Mouse (Mus musculus): ENCODE results near the gene Acvr2b.
A peak's percentile ranks its signal among the peaks of the same experiment; 100 is the strongest.

Acvr2b gene

DNA sequence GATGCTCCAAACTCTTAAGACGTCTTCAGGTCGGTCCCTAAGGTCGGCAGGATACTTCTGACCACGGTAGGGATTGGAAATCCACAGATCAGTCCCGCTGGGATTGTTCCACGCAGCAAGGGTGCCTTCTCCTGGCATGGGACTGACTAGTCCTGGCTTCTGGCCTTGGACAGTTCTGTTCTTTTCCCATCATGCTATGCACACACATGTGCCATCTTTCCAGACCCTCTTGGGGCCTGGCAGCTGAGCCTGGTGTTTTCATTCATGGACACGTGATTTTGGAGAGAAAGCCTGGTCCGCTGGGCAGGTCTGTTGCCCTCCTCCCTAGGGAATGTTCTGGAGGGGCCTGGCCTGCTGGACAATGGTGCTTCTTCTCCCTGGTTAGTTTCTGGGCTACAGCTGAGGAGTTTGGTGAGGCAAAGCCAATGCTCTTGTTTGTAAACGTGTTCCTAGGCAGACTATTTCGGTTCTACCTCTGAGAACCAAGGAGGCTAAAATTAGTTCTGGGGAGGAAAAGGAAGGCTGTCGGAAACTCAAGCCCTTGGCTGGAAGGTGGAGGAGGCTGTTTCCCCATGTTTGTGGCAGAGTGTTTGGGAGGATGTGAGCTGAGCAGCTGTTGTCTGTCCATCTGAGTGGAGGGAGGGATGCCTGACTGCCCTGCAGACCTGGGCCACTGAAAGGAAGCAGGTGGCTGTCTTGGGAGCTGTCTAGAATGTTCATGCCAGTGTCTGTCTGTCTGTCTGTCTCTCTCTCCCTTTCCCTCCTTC lies 7.2 kb downstream of the Acvr2b start:
- no peak for DNase-seq

GRCm38 (mm10) chr9:119409864-119410263 lies 7.9 kb downstream of the Acvr2b start:
- no peak for DNase-seq

- DNase-seq: no peak
These were observed 16.1 kb downstream of the Acvr2b start for GRCm38 (mm10) chr9:119418025-119418424.

DNA sequence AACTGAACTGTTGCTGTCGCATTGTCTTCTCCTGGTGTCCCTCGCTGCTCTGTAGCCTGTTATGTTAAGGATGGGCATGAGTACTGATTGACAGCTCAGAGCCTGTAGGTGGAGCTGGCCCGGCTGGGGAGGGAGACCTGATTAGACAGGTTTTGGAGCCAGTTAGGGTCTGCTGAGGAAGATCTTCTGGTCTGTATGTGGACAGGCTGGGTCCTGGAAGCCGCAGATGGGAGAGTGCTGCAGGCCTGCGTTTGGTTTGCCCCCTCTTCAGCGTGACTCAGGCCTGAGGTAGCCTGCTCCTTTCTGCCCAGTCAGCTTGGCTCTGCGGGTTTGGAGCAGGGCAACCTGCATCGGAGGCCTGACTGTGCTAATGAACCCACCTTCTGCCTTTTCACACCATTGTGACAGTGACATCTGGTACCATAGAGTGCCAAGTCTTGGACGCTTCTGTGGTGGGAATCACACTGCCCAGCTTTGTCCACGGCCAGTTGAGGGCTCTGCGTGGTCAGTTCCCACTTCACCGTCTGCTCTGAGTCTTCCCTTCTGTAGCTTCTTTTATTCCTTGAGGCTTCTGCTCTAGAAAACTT lies 18.0 kb downstream of the Acvr2b start:
- DNase-seq: no peak

GRCm38 (mm10) chr9:119425217-119425975 lies 23.5 kb downstream of the Acvr2b start:
- no peak for DNase-seq

GRCm38 (mm10) chr9:119425976-119426415 lies 24.1 kb downstream of the Acvr2b start:
- DNase-seq: no peak

- DNase-seq: no peak
These were observed 24.6 kb downstream of the Acvr2b start for GRCm38 (mm10) chr9:119426483-119426882.

DNA sequence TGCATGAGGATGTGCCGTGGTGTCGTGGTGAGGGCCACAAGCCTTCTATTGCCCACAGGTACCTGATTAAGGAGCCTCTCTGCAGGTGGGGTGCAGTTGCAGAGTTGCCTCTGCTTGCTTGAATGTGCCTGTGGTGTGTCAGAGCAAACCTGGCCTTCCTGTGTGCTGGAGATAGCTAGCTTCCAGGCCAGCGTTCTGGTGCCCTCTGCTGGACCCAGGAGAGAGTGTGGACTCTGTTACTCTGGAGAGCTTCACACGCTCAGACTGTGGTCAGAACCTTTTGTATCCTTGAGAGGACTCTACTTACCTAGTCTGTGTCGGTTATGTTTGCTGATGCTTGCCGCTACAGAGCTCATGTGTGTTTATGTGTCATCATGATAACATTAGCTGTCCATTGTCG lies 28.4 kb downstream of the Acvr2b start:
- DNase-seq: peak; percentile 73

DNA sequence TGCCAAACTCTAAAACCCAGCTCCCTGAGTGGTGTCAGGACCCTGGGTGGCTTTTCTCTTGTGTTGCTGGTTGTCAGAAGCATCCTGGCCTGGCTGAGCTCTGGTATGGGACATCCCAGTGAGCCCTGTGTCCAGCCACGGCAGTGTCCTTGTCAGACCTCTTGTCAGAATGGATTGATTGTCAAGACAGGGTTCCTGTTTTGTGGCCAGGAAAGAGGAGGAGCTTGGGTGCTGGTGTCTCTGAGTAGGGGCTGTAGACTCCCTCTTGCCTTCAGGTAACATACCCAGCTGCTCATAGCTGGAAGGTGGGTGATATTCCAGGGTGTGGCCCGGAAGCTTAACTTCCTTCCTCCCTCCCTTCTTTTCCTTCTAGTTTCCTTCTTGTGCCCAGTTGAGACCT lies 33.9 kb downstream of the Acvr2b start:
- no peak for DNase-seq

- no peak for DNase-seq
These were observed 36.1 kb downstream of the Acvr2b start for GRCm38 (mm10) chr9:119438065-119438464.

- DNase-seq: no peak
These were observed 36.6 kb downstream of the Acvr2b start for GRCm38 (mm10) chr9:119438498-119439000.

GRCm38 (mm10) chr9:119444738-119445429 lies 43.0 kb downstream of the Acvr2b start, which contains the start of gene Exog:
TSS of gene Exog (plus strand) at chr9:119444943.
- DNase-seq: peak; percentile 100

GRCm38 (mm10) chr9:119445737-119446136 lies 43.8 kb downstream of the Acvr2b start:
- DNase-seq: no peak

DNA sequence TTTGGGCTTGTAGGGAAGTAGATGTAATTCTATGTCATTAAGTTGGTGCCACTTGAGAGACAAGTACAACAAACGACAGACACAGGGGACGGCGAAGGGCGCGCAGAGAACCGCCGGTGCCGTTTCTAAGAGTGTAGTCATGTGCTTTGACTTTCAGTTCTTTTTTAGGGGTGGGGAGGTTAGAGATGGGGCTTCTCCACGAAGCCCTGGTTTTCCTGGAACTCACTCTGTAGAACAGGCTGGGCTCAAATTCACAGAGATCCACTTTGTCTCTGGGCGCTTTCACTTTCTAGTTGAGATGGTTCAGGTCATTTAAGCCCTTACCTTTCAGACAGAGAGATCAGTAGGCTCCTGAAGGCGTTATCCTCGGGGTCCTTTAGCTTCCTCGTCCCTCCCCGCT lies 54.0 kb downstream of the Acvr2b start:
- DNase-seq: no peak

- no peak for DNase-seq
These were observed 55.2 kb downstream of the Acvr2b start for GRCm38 (mm10) chr9:119457122-119457521.

DNA sequence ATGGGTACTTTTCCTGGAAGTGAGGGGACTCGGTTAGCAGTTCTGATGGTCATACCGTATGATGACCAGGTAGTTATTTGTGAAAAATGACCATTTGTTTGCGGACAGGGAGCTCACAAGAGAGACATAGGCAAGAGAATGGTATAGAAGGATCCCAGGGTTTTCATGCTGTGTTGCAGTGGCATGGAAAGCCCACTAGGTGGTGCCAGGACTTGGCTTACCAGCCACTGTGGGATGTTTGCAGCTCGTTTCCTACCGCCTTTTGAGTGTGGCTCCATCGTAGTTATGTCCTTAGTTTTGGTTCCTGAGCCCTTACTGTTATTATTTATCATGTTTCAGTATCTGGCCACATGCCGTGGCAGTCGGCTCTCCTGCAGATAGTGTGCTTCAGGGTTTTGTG lies 58.5 kb downstream of the Acvr2b start:
- peak; percentile 74 for DNase-seq

GRCm38 (mm10) chr9:119465056-119465455 lies 63.1 kb downstream of the Acvr2b start:
- no peak for DNase-seq

DNA sequence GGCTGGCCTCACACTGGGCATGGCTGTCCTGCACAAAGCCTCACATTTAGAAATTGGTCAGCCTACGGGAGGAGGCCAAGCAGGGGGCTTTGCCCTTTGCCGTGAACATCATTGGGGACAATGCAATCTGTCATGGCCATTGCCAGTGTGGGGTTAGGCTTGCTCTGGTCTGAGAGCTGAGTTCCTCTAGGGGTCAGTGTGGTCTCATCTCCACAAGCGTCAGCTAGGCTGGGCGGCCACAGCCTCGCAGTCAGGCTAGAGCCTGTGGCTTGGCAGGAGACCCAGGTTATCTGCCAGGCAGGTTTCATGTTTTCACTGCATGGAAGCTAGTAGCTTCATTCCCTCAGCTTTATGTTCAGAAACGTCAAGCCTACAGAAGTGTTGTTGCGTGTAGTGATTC lies 63.7 kb downstream of the Acvr2b start:
- no peak for DNase-seq

DNA sequence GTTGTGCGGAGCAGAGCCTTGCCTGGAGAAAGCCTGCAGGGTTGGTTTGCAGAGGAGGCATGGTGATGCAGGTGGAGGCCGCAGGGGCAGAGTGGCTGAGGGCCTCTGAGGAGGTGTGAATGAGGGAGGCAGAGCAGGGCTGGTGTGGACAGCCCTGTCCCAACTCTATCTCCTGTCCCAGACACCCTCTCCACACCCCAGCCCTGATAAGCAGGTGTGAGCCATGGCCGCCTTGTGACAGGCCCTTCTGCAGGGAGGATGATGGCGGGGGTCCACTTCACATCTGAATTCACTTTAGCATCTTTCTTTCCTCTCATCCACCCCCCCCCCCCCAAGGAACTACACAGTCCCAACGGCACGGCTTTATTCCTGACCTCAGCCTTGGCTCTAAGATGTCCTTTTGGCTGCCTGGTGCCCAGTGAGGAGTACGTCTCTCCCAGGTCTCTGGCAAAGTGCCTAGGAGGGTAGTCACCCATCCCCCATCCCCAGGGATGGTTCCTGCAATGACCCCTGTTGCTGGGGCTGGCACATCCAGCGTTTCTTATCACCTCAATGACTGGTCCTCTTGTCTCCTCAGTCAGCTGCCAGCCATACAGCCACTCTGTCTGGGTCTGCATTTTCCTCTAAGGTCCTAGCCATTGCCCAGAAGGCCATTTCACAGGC lies 67.9 kb downstream of the Acvr2b start:
- DNase-seq: no peak

GRCm38 (mm10) chr9:119472412-119472918 lies 70.5 kb downstream of the Acvr2b start:
- DNase-seq: no peak

GRCm38 (mm10) chr9:119473011-119473410 lies 71.1 kb downstream of the Acvr2b start:
- no peak for DNase-seq

DNA sequence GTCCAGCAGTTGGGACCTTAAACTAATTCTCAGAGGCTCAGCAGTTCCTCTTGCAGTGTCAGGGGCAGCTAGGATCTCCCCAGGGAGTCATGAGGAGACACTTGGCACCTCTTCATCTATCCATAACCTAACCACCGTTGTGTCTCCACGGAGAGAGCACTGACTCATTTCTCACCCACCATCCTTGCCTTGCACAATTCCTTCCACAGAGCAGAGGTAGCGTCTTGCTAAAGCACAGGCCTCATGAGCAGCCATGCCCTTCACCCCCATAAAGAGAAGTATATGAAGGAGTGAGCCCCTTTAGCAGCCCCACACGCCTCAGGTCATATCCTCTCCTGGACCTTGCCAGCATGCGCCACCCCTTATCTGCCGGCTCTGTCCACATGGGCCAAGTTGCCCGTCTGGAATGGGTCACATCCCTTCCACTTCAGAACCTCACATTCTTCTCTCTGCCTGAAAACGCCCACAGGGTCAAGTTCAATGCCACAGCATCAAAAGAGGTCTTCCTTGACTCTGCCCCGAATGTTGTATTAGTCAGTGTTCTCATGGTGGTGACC lies 71.8 kb downstream of the Acvr2b start:
- DNase-seq: no peak
